Mouse (Mus musculus) kidney, adult 18-20 months (tissue): ENCODE data around the gene Casc4.

Experiments used
- DNase-seq: peaks from one replicate; pipeline ENCODE4 v3.0.0; 2021

Gene Casc4

GRCm38 (mm10) chr2:121866632-121867050 is at the start of gene Casc4:
TSS of gene Casc4 (plus strand) at chr2:121866970.
- peak; percentile 81 for DNase-seq

GRCm38 (mm10) chr2:121821787-121822186 is 45.0 kb upstream of the Casc4 start:
- DNase-seq = no peak

GRCm38 (mm10) chr2:121824653-121825052 is 42.1 kb upstream of the Casc4 start:
- no peak for DNase-seq

- DNase-seq = no peak
Observed at GRCm38 (mm10) chr2:121826189-121826588, 40.6 kb upstream of the Casc4 start.

GRCm38 (mm10) chr2:121828411-121828810 is 38.4 kb upstream of the Casc4 start:
- DNase-seq = no peak

- DNase-seq = peak; percentile 41
Observed at GRCm38 (mm10) chr2:121832484-121832894, 34.3 kb upstream of the Casc4 start.

GRCm38 (mm10) chr2:121834926-121835325 is 31.8 kb upstream of the Casc4 start:
- DNase-seq = no peak

- no peak for DNase-seq
Observed at GRCm38 (mm10) chr2:121841453-121841852, 25.3 kb upstream of the Casc4 start.

GRCm38 (mm10) chr2:121842249-121842648 is 24.5 kb upstream of the Casc4 start:
- no peak for DNase-seq

- DNase-seq = no peak
Observed at GRCm38 (mm10) chr2:121846050-121846449, 20.7 kb upstream of the Casc4 start.

GRCm38 (mm10) chr2:121852045-121852444 is 14.7 kb upstream of the Casc4 start:
- DNase-seq = no peak

GRCm38 (mm10) chr2:121853974-121854373 is 12.8 kb upstream of the Casc4 start:
- no peak for DNase-seq

- no peak for DNase-seq
Observed at GRCm38 (mm10) chr2:121859380-121859980, 7.3 kb upstream of the Casc4 start.

GRCm38 (mm10) chr2:121866071-121866601 is 634 bp upstream of the Casc4 start:
- DNase-seq = peak; percentile 21

GRCm38 (mm10) chr2:121867051-121867928 is 520 bp downstream of the Casc4 start:
- no peak for DNase-seq

GRCm38 (mm10) chr2:121879506-121879905 is 12.7 kb downstream of the Casc4 start:
- no peak for DNase-seq

- no peak for DNase-seq
Observed at GRCm38 (mm10) chr2:121885509-121886106, 18.8 kb downstream of the Casc4 start.

- DNase-seq = no peak
Observed at GRCm38 (mm10) chr2:121886406-121886805, 19.6 kb downstream of the Casc4 start.

- DNase-seq = no peak
Observed at GRCm38 (mm10) chr2:121888720-121889497, 22.1 kb downstream of the Casc4 start.

GRCm38 (mm10) chr2:121895261-121895660 is 28.5 kb downstream of the Casc4 start:
- DNase-seq = no peak

GRCm38 (mm10) chr2:121896825-121897224 is 30.1 kb downstream of the Casc4 start:
- DNase-seq = no peak

- DNase-seq = no peak
Observed at GRCm38 (mm10) chr2:121909975-121910374, 43.2 kb downstream of the Casc4 start.
